Mouse (Mus musculus) layer of hippocampus, adult 9-11 months (tissue): ENCODE data around the gene Mgat5.

Experiments used
- DNase-seq: peaks from one replicate; pipeline ENCODE4 v3.0.0; 2022

The Mgat5 gene

DNA sequence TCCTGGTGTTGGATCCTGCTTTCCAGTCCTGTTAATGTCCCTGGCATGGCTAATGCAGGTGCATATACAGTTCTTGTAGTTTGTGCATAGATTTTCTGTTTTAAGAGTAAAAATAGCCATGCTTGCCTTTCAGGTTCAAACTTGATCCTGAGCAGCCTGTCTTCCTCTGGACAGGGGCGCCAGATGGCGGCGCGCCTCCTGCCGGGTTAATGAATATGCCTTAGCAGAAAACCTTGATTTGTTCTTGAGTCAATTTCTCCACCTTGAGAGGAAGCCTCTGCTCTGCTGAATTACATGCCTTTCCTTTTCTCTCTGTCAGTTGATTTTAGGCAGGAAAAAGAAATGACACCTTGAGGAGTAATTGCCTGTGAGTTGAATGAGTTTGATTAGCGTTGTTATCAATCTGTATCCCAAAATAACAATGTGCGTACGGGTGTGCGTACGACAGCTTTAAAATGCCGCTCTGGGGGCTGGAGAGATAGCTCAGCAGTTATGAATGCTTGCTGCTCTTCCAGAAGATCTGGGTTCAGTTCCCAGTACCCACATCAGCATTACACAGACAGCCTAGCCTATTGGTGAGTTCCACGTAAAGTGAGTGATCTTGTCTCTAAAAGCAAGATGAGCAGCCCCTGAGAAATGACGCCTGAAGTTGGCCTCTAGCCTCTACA is 57.5 kb downstream of the Mgat5 start:
- DNase-seq = no peak

DNA sequence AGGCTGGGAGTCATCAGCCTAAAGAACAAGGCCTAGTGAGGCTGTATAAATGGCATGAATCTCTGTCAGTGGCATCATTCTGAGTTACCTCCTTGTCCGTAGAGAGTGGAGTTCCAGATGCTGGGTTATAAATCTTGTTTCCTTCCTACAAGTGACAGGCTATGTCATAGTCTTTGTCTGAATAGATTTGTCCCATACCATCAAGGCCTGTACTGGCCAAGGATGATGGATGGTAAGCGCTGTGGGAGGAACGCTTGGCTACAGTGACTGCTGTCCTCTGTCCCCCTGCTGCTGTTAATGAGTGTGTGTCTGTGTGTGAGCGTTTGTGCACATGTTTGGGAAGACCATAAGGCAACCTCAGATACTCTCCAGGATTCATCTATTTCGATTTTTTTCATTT is 63.2 kb downstream of the Mgat5 start:
- DNase-seq = no peak

DNA sequence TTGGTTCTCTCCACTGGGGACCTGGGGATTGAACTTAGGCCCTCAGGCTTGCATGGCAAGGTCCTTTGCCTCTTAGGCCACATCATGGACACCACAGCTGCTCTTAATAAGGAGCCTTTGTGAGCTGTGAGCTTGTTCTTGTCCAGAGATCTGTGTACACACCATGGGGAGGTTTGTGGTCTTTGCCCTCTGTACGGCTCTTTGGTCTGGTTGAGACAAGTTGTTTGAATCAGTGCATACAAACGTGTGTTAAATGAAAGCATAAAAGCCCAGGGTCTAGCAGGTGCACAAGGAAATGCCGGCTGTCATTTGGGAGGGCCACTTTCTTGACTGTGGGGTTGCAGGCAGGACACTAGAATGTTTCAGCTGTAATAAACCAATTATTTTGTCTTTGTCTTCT is 64.5 kb downstream of the Mgat5 start:
- DNase-seq = no peak

DNA sequence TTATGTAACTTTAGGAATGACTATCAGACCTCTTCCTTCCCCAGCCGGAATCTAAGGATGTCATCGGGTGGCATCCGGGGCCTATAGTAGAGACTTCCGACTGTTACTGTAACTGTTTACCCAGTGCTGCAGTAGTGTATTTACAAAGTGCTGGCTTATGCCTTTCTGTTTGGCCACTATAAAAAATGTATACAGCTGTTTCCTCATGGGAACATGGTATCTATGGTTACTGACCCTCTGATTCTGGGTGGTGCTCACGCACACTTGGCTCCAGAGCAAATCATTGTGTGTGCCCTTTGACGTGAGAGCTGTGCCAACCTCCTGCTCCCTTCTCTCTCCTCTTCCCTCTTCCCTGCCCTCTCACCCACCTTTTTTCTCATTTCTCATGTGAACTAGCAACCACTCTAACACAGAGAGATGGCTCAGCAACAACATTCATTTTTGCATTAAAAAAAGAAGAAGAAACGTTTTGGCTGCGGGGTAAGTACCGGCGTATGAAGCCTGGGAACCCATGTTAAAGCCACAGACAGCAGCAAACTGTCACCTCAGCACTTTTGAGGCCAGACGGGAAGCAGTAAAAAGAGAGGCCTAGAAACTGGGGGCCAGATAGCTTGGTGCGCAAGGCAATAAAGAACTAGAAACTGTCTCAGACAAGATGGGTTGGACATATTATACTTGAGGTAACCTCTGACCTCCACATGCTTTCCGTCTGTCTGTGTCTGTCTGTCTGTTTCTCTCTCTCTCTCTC is 65.6 kb downstream of the Mgat5 start:
- no peak for DNase-seq

DNA sequence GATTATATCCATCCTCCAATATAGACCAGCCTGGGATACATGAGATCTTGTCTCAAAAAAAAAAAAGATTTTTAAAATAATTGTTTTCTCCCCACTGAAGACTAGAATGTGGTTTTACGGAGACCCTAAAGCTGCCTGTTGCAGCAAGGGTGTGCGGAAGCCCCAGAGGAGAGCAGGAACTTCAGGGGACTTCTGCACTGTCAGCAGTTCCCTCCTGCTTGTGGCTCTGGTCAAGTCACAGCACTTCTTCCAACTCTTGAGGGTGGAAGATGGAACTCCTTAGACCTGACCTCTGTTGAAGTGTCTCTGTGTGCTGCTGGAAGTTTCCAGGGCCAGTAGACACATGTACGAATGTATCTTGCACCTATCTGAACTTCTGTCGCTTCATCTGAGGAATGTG is 66.3 kb downstream of the Mgat5 start:
- DNase-seq = peak; percentile 19

DNA sequence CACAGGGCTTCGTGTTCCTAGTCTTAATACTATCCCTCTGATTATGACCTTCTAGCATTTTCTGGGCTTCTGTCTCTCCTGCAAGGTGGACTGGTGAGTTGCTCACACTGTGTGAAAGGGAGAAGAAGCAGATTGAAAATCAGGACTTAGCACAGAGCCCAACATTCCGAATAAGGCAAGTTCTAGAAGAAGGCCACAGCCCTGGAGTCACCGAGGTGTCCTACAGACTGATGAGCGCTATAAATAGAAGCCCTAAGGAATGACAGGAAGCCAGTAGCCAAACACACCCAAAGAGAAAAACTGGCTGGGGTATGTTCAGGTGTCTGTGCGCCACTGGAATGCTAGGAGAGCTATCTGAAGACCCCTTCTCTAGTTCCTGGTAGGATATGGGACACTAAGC is 68.5 kb downstream of the Mgat5 start:
- no peak for DNase-seq

- no peak for DNase-seq
Measured at GRCm38 (mm10) chr1:127275572-127276324, 70.9 kb downstream of the Mgat5 start.

DNA sequence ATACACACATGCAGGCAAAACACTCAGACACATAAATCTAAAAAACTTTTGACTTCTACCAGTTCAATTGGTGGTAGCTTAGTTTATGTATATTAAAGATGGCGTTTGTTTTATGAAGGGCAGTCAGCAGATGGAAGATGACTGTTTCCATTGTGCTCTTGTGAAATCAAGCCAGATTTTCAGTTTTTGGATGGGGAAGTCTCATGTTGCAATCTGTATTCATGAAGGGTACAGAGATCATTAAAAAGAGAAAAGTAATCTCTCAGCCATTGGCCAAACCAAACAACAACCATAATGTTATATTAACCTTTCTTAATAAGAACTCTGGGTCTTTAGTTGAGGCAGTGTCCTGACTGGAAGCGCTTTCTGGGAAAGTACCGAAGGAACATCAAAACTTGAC is 73.3 kb downstream of the Mgat5 start:
- DNase-seq = no peak

- no peak for DNase-seq
Measured at GRCm38 (mm10) chr1:127280256-127280655, 75.4 kb downstream of the Mgat5 start.

DNA sequence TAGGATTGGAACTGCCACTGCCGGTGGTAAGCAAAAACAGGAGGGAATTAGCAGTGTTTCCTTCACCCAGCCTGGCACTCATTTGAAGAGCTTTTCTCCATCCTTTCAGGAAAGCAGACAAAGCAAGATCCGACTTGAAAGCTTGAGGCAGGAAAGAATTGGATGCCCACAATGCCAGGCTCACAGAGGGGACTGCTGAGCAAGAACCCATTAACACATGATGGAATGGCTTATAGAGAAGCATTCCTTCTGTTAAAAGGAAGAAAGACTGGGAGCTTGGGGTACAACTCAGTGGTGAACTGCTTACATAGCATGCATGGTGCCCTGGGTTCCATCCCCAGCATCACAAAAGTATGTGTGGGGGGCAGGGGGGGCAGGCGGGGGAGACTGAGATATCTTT is 80.2 kb downstream of the Mgat5 start:
- DNase-seq = no peak

DNA sequence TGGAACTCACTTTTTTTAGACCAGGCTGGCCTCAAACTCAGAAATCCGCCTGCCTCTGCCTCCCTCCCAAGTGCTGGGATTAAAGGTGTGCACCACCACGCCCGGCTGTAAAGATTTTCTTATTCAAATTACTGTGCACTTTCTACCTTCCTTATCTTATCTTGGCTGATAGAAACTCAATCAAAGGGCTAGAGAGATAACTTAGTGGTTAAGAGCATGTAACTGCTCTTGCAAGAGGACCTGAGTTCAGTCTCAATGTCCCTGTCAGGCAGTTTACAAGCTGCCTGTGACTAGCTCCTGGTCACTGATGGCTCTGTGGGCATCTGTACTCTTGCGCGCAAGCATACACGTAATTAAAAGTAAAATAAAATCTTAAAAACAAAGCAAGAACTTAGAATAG is 82.7 kb downstream of the Mgat5 start:
- DNase-seq = no peak

- no peak for DNase-seq
Measured at GRCm38 (mm10) chr1:127290879-127291278, 86.1 kb downstream of the Mgat5 start.

GRCm38 (mm10) chr1:127291721-127292120 is 86.9 kb downstream of the Mgat5 start:
- no peak for DNase-seq

GRCm38 (mm10) chr1:127293286-127293685 is 88.5 kb downstream of the Mgat5 start:
- DNase-seq = no peak

GRCm38 (mm10) chr1:127296815-127297214 is 92.0 kb downstream of the Mgat5 start:
- no peak for DNase-seq

DNA sequence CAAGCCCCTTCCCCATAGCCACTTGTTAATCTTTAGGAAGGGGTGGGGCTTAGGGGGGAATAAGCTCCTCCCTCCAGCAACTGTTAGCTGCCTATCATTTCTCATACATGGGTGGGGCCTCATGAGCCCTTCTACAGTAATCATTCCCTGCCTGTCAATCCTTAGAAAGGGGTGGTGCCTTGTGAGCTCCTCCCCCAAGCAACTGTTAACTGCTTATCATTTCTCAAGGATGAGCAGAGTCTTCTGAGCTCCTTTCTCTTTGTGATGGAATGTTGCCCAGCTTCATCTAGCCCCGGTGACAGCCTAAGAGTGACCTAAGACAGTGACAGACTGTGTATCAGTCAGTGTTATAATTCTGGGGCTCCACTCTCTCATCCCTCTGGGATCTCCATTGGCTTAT is 95.0 kb downstream of the Mgat5 start:
- DNase-seq = no peak

GRCm38 (mm10) chr1:127301038-127301437 is 96.2 kb downstream of the Mgat5 start:
- no peak for DNase-seq

GRCm38 (mm10) chr1:127302620-127303019 is 97.8 kb downstream of the Mgat5 start:
- no peak for DNase-seq

- DNase-seq = no peak
Measured at GRCm38 (mm10) chr1:127303791-127304190, 99.0 kb downstream of the Mgat5 start.

GRCm38 (mm10) chr1:127304281-127304680 is 99.5 kb downstream of the Mgat5 start:
- no peak for DNase-seq

- DNase-seq = no peak
Measured at GRCm38 (mm10) chr1:127305582-127305981, 100.8 kb downstream of the Mgat5 start.

DNA sequence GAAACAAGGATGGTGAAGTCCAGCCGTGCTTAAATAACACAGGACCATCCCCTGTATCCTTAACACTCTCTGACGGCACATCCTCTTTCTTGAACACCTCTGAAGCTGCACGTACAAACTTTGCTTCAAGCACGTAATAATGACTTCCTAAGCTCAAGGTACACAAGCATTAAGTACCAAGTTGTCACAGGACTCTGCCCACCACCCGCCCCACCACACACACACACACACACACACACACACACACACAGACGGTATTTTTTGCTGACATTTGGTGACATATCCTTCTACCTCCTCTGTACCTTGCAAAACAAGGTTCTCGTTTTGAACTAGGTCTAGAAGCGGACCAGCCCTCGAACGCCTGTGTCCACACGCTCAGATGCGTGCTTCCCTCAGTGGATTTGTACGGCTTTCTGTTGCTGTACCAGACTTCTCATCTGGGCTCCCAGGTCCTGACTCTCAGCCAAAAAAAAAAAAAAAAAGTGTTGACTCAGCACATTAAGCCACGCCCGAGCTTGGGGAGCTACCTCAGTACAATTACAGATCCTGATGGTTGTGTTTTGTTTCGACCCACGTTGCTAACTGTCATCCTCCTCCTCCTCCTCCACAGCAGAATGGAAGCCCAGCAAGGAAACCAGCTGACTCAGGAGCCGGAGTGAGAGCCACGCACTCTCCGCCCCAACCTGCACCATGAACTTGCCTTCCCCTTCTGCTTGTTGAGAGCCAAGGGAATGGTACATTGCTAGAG is 101.4 kb downstream of the Mgat5 start:
- no peak for DNase-seq

GRCm38 (mm10) chr1:127307361-127307760 is 102.5 kb downstream of the Mgat5 start:
- DNase-seq = no peak
